Mouse (Mus musculus) intestine, embryonic 15.5 days (tissue): ENCODE results near the gene Slc6a4. TPM values are rescaled to one million over a fixed set of nuclear protein-coding genes. Genes with fewer than 3 reads are reported as not detected.

Source experiments
- ATAC-seq: fragments of 200-750 bp; cut with Nextera tagmentation; 2 replicates; pipeline ENCODE4 v1.8.0; 2017; ENCODE audit warnings: moderate TSS enrichment, moderate library complexity
- H3K27ac ChIP-seq: fragments of 300-500 bp; sonication (generic); 2 replicates; pipeline ENCODE4 v1.5.1; 2015; ENCODE audit warnings: mild to moderate bottlenecking, inconsistent platforms
- H3K27me3 ChIP-seq: fragments of 300-500 bp; sonication (generic); replicated peaks from 2 replicates; pipeline ENCODE4 v1.6.1; 2015; ENCODE audit warnings: inconsistent platforms
- H3K36me3 ChIP-seq: fragments of 300-500 bp; sonication (generic); 2 replicates; pipeline ENCODE4 v1.6.1; 2015; ENCODE audit warnings: inconsistent platforms
- H3K4me1 ChIP-seq: fragments of 300-500 bp; sonication (generic); replicated peaks from 2 replicates; pipeline ENCODE4 v1.6.1; 2015; ENCODE audit warnings: inconsistent platforms
- H3K4me2 ChIP-seq: fragments of 300-500 bp; sonication (generic); replicated peaks from 2 replicates; pipeline ENCODE4 v1.6.1; 2015; ENCODE audit warnings: mild to moderate bottlenecking, inconsistent platforms
- H3K4me3 ChIP-seq: fragments of 300-500 bp; sonication (generic); replicated peaks from 2 replicates; pipeline ENCODE4 v1.5.1; 2015; ENCODE audit warnings: inconsistent platforms
- H3K9ac ChIP-seq: fragments of 300-500 bp; sonication (generic); 2 replicates; pipeline ENCODE4 v1.6.1; 2015; ENCODE audit warnings: inconsistent platforms
- H3K9me3 ChIP-seq: fragments of 300-500 bp; sonication (generic); 2 replicates; pipeline ENCODE4 v1.6.1; 2016; ENCODE audit warnings: inconsistent platforms
- WGBS: fragments of 180-500 bp; shearing (Covaris S2); methylation state at CpG from one replicate; pipeline ENCODE4 v1.1.7; 2015; 5-methylcytosine and 5-hydroxymethylcytosine counted together
- polyA plus RNA-seq: library from polyadenylated mRNA; unstranded; fragments of >200 nt; fragmentation: Nextera tagmentation; extraction: Ambion mirVana; gene quantifications from 2 replicates; pipeline ENCODE4 v1.2.1, GENCODE M21; 2015

Gene Slc6a4
- 17.4 and 18.8 TPM in 2 replicates for polyA plus RNA-seq

DNA sequence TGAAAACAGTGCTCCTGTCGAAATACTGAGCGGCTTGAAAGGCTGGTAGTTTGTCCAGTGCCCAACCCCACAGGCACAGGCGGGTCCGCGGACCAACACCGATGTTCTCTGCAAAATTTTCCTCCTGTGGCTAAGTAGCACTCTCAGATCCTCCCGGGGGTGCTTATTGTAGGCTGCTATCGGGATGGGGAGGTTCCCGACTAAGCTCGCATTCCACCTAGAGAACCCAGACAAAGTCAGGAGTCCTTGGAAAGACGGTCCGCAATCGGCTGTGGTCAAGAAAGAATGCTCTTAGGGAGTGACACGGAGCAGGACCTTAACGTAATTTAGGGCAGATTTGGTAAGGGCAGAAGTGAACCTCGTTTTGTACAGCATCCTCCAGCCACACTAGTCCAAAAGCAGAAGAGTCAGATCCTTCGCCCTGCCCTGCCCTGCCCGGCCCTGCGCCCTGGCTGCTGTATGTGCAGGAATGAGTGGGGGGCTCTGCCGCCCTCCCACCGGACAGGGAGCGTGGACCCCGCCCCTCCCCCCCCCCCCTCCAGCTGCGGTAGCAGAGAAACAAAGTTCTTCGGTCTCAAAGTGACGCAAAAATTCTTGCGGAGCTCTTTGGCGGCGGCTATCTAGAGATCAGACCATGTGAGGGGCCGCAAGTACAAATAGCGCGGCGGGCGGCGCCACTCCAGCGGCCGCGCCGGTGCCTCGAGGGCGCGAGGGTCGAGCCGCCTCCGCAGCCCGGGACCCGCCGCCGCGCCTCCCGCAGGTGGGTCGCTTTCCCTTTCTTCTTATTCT is at the start of gene Slc6a4:
Gene Slc6a4, plus strand, starts transcription at position 688 of the 789 bp plus-strand sequence.
- H3K9me3 ChIP-seq: no peaks in the 10 kb centered on the region
- no peak within 1 kb of the TSS for H3K27ac ChIP-seq
- peaks cover 37% of the 10 kb centered on the region for H3K27me3 ChIP-seq
- WGBS: under 1% methylated on average over 52 of the region's 52 CpGs
- H3K36me3 ChIP-seq: no peaks in the 10 kb centered on the region
- 0 out of 2 replicates have a peak, but pooled peaks have one; percentile 31 for ATAC-seq
- peak within 1 kb of the TSS; percentile 89 for H3K4me2 ChIP-seq
- H3K4me3 ChIP-seq: peak within 1 kb of the TSS; percentile 45
- H3K9ac ChIP-seq: peak within 1 kb of the TSS; percentile 34; the same call in 1 of the 2 replicates
- peaks cover 20% of the 10 kb centered on the region for H3K4me1 ChIP-seq

- H3K4me1 ChIP-seq: no peaks in the 10 kb centered on the region
- no peak overlapping the region for H3K27ac ChIP-seq
- 85% methylated on average over 2 of the region's 2 CpGs for WGBS
- no peak overlapping the region for H3K4me3 ChIP-seq
- H3K27me3 ChIP-seq: no peaks in the 10 kb centered on the region
- H3K9me3 ChIP-seq: no peaks in the 10 kb centered on the region
- ATAC-seq: no peak
- H3K36me3 ChIP-seq: peaks cover 14% of the 10 kb centered on the region; the same call in 1 of the 2 replicates
- H3K4me2 ChIP-seq: no peak overlapping the region
- H3K9ac ChIP-seq: no peak overlapping the region
Measured at GRCm38 (mm10) chr11:76953536-76953935, 44.9 kb upstream of the Slc6a4 start.

- no peak overlapping the region for H3K27ac ChIP-seq
- no peaks in the 10 kb centered on the region for H3K27me3 ChIP-seq
- H3K9ac ChIP-seq: no peak overlapping the region
- no peaks in the 10 kb centered on the region for H3K4me1 ChIP-seq
- peaks cover 23% of the 10 kb centered on the region for H3K36me3 ChIP-seq
- no peak overlapping the region for H3K4me3 ChIP-seq
- no peaks in the 10 kb centered on the region for H3K9me3 ChIP-seq
- H3K4me2 ChIP-seq: no peak overlapping the region
- 93% methylated on average over 3 of the region's 3 CpGs for WGBS
- ATAC-seq: no peak
Measured at GRCm38 (mm10) chr11:76965703-76966102, 32.7 kb upstream of the Slc6a4 start.

- no peak overlapping the region for H3K27ac ChIP-seq
- WGBS: 88% methylated on average over 2 of the region's 2 CpGs
- H3K36me3 ChIP-seq: peaks cover 46% of the 10 kb centered on the region
- H3K9me3 ChIP-seq: no peaks in the 10 kb centered on the region
- H3K9ac ChIP-seq: no peak overlapping the region
- no peak for ATAC-seq
- H3K27me3 ChIP-seq: no peaks in the 10 kb centered on the region
- H3K4me1 ChIP-seq: no peaks in the 10 kb centered on the region
- no peak overlapping the region for H3K4me3 ChIP-seq
- H3K4me2 ChIP-seq: no peak overlapping the region
Measured at GRCm38 (mm10) chr11:76970328-76970727, 28.1 kb upstream of the Slc6a4 start.

GRCm38 (mm10) chr11:76974680-76975319 is 23.6 kb upstream of the Slc6a4 start:
- Histone ChIP-seq H3K27me3 (no peaks in the 10 kb centered on the region), H3K36me3 (peaks cover 42% of the 10 kb centered on the region), H3K4me2 (no peak overlapping the region), H3K9me3 (no peaks in the 10 kb centered on the region), H3K4me3 (no peak overlapping the region), H3K9ac (no peak overlapping the region), H3K4me1 (no peaks in the 10 kb centered on the region), H3K27ac (no peak overlapping the region)
- ATAC-seq: no peak
- WGBS: 81% methylated on average over 7 of the region's 7 CpGs

GRCm38 (mm10) chr11:76981570-76982141 is 16.7 kb upstream of the Slc6a4 start:
- Histone ChIP-seq H3K9me3 (no peaks in the 10 kb centered on the region), H3K4me2 (no peak overlapping the region), H3K27ac (no peak overlapping the region), H3K4me3 (no peak overlapping the region), H3K9ac (no peak overlapping the region), H3K4me1 (no peaks in the 10 kb centered on the region; the same call in 1 of the 2 replicates), H3K27me3 (no peaks in the 10 kb centered on the region), H3K36me3 (peaks cover 22% of the 10 kb centered on the region; the same call in 1 of the 2 replicates)
- 71% methylated on average over 5 of the region's 5 CpGs for WGBS
- no peak for ATAC-seq

DNA sequence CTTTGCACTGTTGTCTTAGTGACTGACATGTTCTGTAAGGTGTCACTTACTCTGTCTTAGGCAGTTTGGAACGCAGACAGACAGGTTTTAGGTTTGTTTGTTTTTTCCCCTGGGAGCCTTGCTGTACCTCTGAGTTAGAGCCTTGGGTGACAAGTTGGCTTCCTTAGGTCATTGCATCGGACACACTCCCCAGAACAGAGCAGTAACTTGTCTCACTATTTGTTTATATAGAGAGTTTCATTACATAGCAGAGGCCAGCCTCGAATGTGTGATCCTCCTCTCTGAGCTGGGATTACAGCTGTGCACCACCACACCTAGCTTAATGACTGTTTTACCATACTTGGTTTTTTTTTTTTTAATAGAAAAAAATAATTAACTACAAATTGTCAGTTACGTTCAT is 16.0 kb upstream of the Slc6a4 start:
- 45% methylated on average over 4 of the region's 4 CpGs for WGBS
- Histone ChIP-seq H3K4me3 (no peak overlapping the region), H3K9ac (no peak overlapping the region), H3K36me3 (peaks cover 28% of the 10 kb centered on the region), H3K27ac (no peak overlapping the region), H3K27me3 (no peaks in the 10 kb centered on the region), H3K9me3 (no peaks in the 10 kb centered on the region), H3K4me2 (no peak overlapping the region), H3K4me1 (no peaks in the 10 kb centered on the region; the same call in 1 of the 2 replicates)
- no peak for ATAC-seq

GRCm38 (mm10) chr11:76983641-76984040 is 14.8 kb upstream of the Slc6a4 start:
- Histone ChIP-seq H3K27ac (no peak overlapping the region), H3K4me2 (no peak overlapping the region), H3K27me3 (no peaks in the 10 kb centered on the region), H3K9me3 (no peaks in the 10 kb centered on the region), H3K4me1 (no peaks in the 10 kb centered on the region; the same call in 1 of the 2 replicates), H3K36me3 (peaks cover 24% of the 10 kb centered on the region), H3K9ac (no peak overlapping the region), H3K4me3 (no peak overlapping the region)
- no peak for ATAC-seq
- 60% methylated on average over 5 of the region's 5 CpGs for WGBS

- Histone ChIP-seq H3K27me3 (no peaks in the 10 kb centered on the region), H3K9me3 (no peaks in the 10 kb centered on the region), H3K36me3 (peaks cover 21% of the 10 kb centered on the region), H3K9ac (no peak overlapping the region), H3K4me1 (no peaks in the 10 kb centered on the region; the same call in 1 of the 2 replicates), H3K27ac (no peak overlapping the region), H3K4me3 (no peak overlapping the region), H3K4me2 (no peak overlapping the region)
- no peak for ATAC-seq
Measured at GRCm38 (mm10) chr11:76984173-76984572, 14.2 kb upstream of the Slc6a4 start.

GRCm38 (mm10) chr11:76990839-76991238 is 7.6 kb upstream of the Slc6a4 start:
- ATAC-seq: no peak
- WGBS: 77% methylated on average over 5 of the region's 5 CpGs
- H3K9me3 ChIP-seq: no peaks in the 10 kb centered on the region
- H3K9ac ChIP-seq: no peak overlapping the region
- no peak overlapping the region for H3K4me3 ChIP-seq
- no peak overlapping the region for H3K4me2 ChIP-seq
- H3K4me1 ChIP-seq: no peaks in the 10 kb centered on the region
- peaks cover 5% of the 10 kb centered on the region for H3K27me3 ChIP-seq
- peaks cover 18% of the 10 kb centered on the region for H3K36me3 ChIP-seq
- no peak overlapping the region for H3K27ac ChIP-seq

GRCm38 (mm10) chr11:76992886-76993285 is 5.5 kb upstream of the Slc6a4 start:
- WGBS: 30% methylated on average over 4 of the region's 4 CpGs
- Histone ChIP-seq H3K4me2 (no peak overlapping the region), H3K27ac (no peak overlapping the region), H3K9ac (no peak overlapping the region), H3K4me1 (0 out of 2 replicates have a peak, but pooled peaks cover 1% of the 10 kb centered on the region), H3K36me3 (peaks cover under 1% of the 10 kb centered on the region; the same call in 1 of the 2 replicates), H3K27me3 (peaks cover 21% of the 10 kb centered on the region), H3K9me3 (no peaks in the 10 kb centered on the region), H3K4me3 (no peak overlapping the region)
- ATAC-seq: no peak

GRCm38 (mm10) chr11:76995966-76996672 is 2.3 kb upstream of the Slc6a4 start:
- H3K36me3 ChIP-seq: no peaks in the 10 kb centered on the region
- H3K9me3 ChIP-seq: no peaks in the 10 kb centered on the region
- H3K27me3 ChIP-seq: peaks cover 37% of the 10 kb centered on the region
- H3K9ac ChIP-seq: no peak overlapping the region
- H3K4me1 ChIP-seq: peaks cover 11% of the 10 kb centered on the region
- H3K4me3 ChIP-seq: no peak overlapping the region
- no peak overlapping the region; the same call in 1 of the 2 replicates for H3K4me2 ChIP-seq
- WGBS: 53% methylated on average over 20 of the region's 20 CpGs
- no peak overlapping the region for H3K27ac ChIP-seq
- ATAC-seq: no peak
